ENCODE assay signal across 25 mouse cellular contexts in genomic region chr7:67037726-67038520, GRCm38 (mm10).
"Had no signal": no experiment of that assay in that cellular context is flagged by ENCODE, and none has a peak within 500 bp of the region (broad histone marks: within the 10 kb centered on the region; RNA-seq: fewer than 3 reads in every experiment).

No protein-coding gene starts in this region.

- ATAC-seq: forebrain, embryonic 16.5 days; hindbrain, embryonic 16.5 days; inflammation-experienced regulatory T-cells, adult 6 months; intestine, postnatal 0 days; liver, embryonic 12.5 days had no signal

- H3K27ac ChIP-seq: gastrocnemius, adult 2 months; heart, adult 2 months; hindbrain, embryonic 12.5 days; hindbrain, embryonic 14.5 days; kidney, embryonic 15.5 days; kidney, postnatal 0 days; limb, embryonic 13.5 days; limb, embryonic 15.5 days; liver, embryonic 12.5 days; liver, embryonic 14.5 days had no signal

- H3K4me1 ChIP-seq: hindbrain, embryonic 12.5 days; liver, embryonic 12.5 days had no signal

- H3K36me3 ChIP-seq: hindbrain, embryonic 10.5 days; hindbrain, embryonic 12.5 days; kidney, embryonic 15.5 days; limb, embryonic 15.5 days; liver, embryonic 12.5 days had no signal

- H3K4me2 ChIP-seq: hindbrain, embryonic 12.5 days; hindbrain, embryonic 14.5 days; kidney, embryonic 15.5 days; limb, embryonic 13.5 days; limb, embryonic 15.5 days; liver, embryonic 12.5 days had no signal

- H3K4me3 ChIP-seq: gastrocnemius, adult 2 months; heart, adult 2 months; hindbrain, embryonic 10.5 days; hindbrain, embryonic 12.5 days; kidney, embryonic 15.5 days; layer of hippocampus, adult 2 months; limb, embryonic 13.5 days; limb, embryonic 15.5 days; liver, embryonic 12.5 days had no signal

- H3K9me3 ChIP-seq: hindbrain, embryonic 10.5 days; hindbrain, embryonic 12.5 days; kidney, embryonic 15.5 days; limb, embryonic 13.5 days; limb, embryonic 15.5 days; liver, embryonic 12.5 days had no signal

- H3K27me3 ChIP-seq: hindbrain, embryonic 12.5 days; kidney, embryonic 15.5 days; limb, embryonic 13.5 days; limb, embryonic 15.5 days; liver, embryonic 12.5 days had no signal

- DNase-seq: gastrocnemius, adult 2 months; gastrocnemius, postnatal 10 days; gastrocnemius, postnatal 25 days; heart, postnatal 10 days; heart, postnatal 4 days; kidney, adult 18-20 months; kidney, postnatal 25 days; kidney, postnatal 4 days; layer of hippocampus, postnatal 36 days; left cerebral cortex, postnatal 4 days had no signal

- H3K9ac ChIP-seq: hindbrain, embryonic 12.5 days; hindbrain, embryonic 14.5 days; kidney, embryonic 15.5 days; limb, embryonic 13.5 days; limb, embryonic 15.5 days; liver, embryonic 12.5 days; liver, embryonic 14.5 days had no signal
